Mouse (Mus musculus): ENCODE measurements around the gene 4933407L21Rik. TPM values are rescaled to one million over a fixed set of nuclear protein-coding genes. Genes with fewer than 3 reads are reported as not detected.

4933407L21Rik gene
- polyA plus RNA-seq, 1 experiment from 2014 or later: 4.2 TPM

DNA sequence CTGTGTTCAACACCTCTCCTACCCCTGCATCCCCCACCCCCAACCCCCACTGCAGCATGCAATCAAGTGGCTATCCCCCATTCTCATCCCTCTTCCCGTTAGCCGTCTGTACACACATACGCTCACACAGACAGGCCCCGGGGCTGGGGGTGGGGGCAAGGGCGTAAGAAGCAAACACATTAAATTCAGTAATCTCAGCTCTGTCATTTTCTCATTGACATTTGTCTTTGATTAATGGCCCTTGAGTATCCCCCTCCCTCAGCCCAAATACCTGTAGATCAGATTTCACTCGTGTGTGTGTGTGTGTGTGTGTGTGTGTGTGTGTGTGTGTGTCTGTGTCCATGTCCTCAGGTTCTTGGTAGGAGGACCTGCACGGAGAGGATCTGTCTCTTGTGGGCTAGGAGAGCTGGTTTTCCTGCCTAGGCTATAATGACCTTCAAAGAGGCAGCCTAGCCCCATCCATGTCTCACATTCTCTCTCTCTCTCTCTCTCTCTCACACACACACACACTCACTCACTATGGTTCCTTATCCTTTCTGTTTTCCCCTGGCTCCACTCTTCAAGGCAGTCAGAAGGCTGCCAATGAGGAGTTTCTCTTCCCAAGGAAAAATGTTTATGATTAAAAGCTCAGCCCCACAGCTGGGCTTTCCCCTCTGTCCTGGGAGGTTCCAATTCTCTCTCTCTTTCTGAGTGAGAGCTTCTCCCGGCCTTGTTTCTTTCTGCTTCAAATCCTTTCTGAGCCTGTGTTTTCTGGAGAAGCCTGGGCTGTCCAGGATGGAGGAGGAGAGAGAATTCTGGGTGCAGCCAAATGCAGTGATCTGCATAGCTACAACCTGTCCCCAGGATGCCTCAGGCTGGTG lies 30.2 kb upstream of the 4933407L21Rik start:
- 19% methylated on average over 8 of the region's 8 CpGs for WGBS
- peak overlapping the region; percentile 93 for H3K4me2 ChIP-seq (ENCODE audit: low read length)
- H3K4me3 ChIP-seq (ENCODE audit: low read depth, low read length): no peak overlapping the region
- peaks cover 5% of the 10 kb centered on the region for H3K36me3 ChIP-seq (ENCODE audit: control insufficient read depth, insufficient read depth, low read length)
- H3K27ac ChIP-seq (ENCODE audit: low read depth, low read length): peak overlapping the region; percentile 87
- peak overlapping the region; percentile 43 for H3K9ac ChIP-seq (ENCODE audit: low read length)
- no peaks in the 10 kb centered on the region for H3K27me3 ChIP-seq (replicated peaks; ENCODE audit: control insufficient read depth, insufficient read depth, low read length)
- peak; percentile 36 for DNase-seq (ENCODE audit: low spot score)
- peaks cover 72% of the 10 kb centered on the region for H3K4me1 ChIP-seq (ENCODE audit: control insufficient read depth, insufficient read depth, low read length)
- H3K9me3 ChIP-seq (replicated peaks; ENCODE audit: control insufficient read depth, low read length): no peaks in the 10 kb centered on the region
- ATAC-seq: no peak

- WGBS: 14% methylated on average over 12 of the region's 12 CpGs
Observed at GRCm38 (mm10) chr1:85898761-85899387, 29.4 kb upstream of the 4933407L21Rik start.

GRCm38 (mm10) chr1:85899388-85899761 lies 28.9 kb upstream of the 4933407L21Rik start:
- Histone ChIP-seq H3K9ac (ENCODE audit: low read length) (peak overlapping the region; percentile 43; the same call in 1 of the 2 replicates), H3K4me3 (ENCODE audit: low read depth, low read length) (no peak overlapping the region), H3K4me2 (ENCODE audit: low read length) (peak overlapping the region; percentile 93), H3K36me3 (ENCODE audit: control insufficient read depth, insufficient read depth, low read length) (peaks cover 18% of the 10 kb centered on the region), H3K9me3 (replicated peaks; ENCODE audit: control insufficient read depth, low read length) (no peaks in the 10 kb centered on the region), H3K27me3 (replicated peaks; ENCODE audit: control insufficient read depth, insufficient read depth, low read length) (no peaks in the 10 kb centered on the region), H3K4me1 (ENCODE audit: control insufficient read depth, insufficient read depth, low read length) (peaks cover 72% of the 10 kb centered on the region), H3K27ac (ENCODE audit: low read depth, low read length) (peak overlapping the region; percentile 87)
- DNase-seq (ENCODE audit: low spot score) (no peak), ATAC-seq (no peak)

More at GRCm38 (mm10) chr1:85898761-85899387, 29.4 kb upstream of the 4933407L21Rik start:
- Histone ChIP-seq H3K27ac (ENCODE audit: low read depth, low read length) (peak overlapping the region; percentile 87), H3K9ac (ENCODE audit: low read length) (peak overlapping the region; percentile 43), H3K36me3 (ENCODE audit: control insufficient read depth, insufficient read depth, low read length) (peaks cover 13% of the 10 kb centered on the region), H3K4me1 (ENCODE audit: control insufficient read depth, insufficient read depth, low read length) (peaks cover 72% of the 10 kb centered on the region), H3K9me3 (replicated peaks; ENCODE audit: control insufficient read depth, low read length) (no peaks in the 10 kb centered on the region), H3K4me3 (ENCODE audit: low read depth, low read length) (no peak overlapping the region), H3K4me2 (ENCODE audit: low read length) (peak overlapping the region; percentile 93), H3K27me3 (replicated peaks; ENCODE audit: control insufficient read depth, insufficient read depth, low read length) (no peaks in the 10 kb centered on the region)
- DNase-seq (ENCODE audit: low spot score) (peak; percentile 63), ATAC-seq (no peak)

DNA sequence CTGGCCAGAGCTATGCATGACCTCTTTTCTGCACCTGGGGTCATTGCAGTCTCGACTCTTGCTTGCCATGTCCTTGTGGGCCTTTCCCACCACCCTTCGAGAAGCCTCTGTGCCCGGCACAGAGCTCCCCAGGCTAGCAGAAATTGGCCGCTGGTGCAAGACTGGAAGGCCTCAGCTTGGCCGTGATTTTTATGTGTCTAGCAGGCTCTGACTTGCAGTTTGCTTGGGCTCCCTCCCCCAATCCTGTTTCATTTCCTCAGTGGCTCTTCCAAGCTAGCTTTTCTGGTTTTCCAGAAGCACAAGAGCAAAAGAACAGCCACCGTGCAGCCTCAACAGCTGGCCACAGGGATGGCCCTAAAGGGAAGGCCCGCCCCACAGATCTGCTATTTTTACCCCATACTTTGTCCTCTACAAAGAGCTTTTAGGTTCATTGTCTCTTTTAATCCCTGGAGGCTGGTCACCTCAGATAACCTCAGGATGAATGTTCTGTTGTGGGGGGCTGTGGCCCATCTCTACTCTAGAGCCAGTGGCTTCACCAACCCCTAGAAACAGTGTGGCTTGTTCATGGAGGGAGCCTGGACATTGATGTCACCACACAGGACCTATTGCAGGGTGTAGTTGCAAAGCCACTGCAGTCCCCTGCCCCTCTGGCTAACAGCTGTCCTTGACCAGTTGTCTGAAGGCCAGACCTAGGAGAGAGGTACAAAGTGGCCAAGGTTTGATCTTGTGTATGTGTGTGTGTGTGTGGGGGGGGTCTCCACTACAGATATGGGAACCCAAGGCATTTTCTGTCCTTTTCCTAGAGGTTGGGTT lies 27.6 kb upstream of the 4933407L21Rik start:
- no peaks in the 10 kb centered on the region for H3K9me3 ChIP-seq (replicated peaks; ENCODE audit: control insufficient read depth, low read length)
- WGBS: 69% methylated on average over 7 of the region's 7 CpGs
- peak overlapping the region; percentile 67; the same call in 1 of the 2 replicates for H3K27ac ChIP-seq (ENCODE audit: low read depth, low read length)
- no peak overlapping the region for H3K4me3 ChIP-seq (ENCODE audit: low read depth, low read length)
- no peak for DNase-seq (ENCODE audit: low spot score)
- peaks cover 70% of the 10 kb centered on the region for H3K4me1 ChIP-seq (ENCODE audit: control insufficient read depth, insufficient read depth, low read length)
- no peaks in the 10 kb centered on the region for H3K27me3 ChIP-seq (replicated peaks; ENCODE audit: control insufficient read depth, insufficient read depth, low read length)
- H3K4me2 ChIP-seq (ENCODE audit: low read length): 0 out of 2 replicates have a peak overlapping the region, but pooled peaks have one; percentile 3
- ATAC-seq: no peak
- H3K36me3 ChIP-seq (ENCODE audit: control insufficient read depth, insufficient read depth, low read length): peaks cover 31% of the 10 kb centered on the region
- H3K9ac ChIP-seq (ENCODE audit: low read length): no peak overlapping the region

DNA sequence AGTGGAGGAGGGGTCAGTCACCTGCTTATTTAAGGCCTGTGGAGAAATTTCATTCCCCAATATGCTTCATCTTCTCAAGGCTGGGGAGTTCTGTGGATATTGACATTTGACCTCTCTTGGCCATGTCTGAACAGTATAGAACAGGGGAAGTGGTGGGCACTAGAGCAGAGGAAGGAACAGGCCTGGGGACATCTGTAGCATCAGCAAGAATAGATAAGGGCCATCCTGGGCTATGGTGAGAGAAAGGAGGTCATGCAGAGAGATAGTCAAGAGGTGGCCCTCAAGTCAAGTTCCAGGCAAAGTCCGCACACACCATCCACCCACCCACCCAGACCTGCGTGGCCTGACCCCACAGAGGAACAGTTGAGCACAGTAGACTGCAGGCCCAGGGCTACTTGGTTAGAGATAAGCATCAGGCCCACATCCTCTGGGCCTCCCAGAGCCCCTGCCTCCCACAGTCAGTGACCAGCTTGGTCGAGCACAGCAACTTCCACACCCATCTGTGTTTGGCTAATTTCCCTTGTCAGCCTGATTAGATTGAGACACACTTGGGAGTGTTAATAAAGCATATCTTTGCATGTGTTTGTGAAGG lies 26.7 kb upstream of the 4933407L21Rik start:
- DNase-seq (ENCODE audit: low spot score): no peak
- H3K27ac ChIP-seq (ENCODE audit: low read depth, low read length): peak overlapping the region; percentile 67; the same call in 1 of the 2 replicates
- WGBS: 46% methylated on average over 3 of the region's 3 CpGs
- H3K4me1 ChIP-seq (ENCODE audit: control insufficient read depth, insufficient read depth, low read length): peaks cover 61% of the 10 kb centered on the region
- peak; percentile 68 for ATAC-seq
- no peaks in the 10 kb centered on the region for H3K27me3 ChIP-seq (replicated peaks; ENCODE audit: control insufficient read depth, insufficient read depth, low read length)
- no peak overlapping the region for H3K9ac ChIP-seq (ENCODE audit: low read length)
- no peaks in the 10 kb centered on the region for H3K9me3 ChIP-seq (replicated peaks; ENCODE audit: control insufficient read depth, low read length)
- H3K4me2 ChIP-seq (ENCODE audit: low read length): 0 out of 2 replicates have a peak overlapping the region, but pooled peaks have one; percentile 14
- H3K36me3 ChIP-seq (ENCODE audit: control insufficient read depth, insufficient read depth, low read length): peaks cover 40% of the 10 kb centered on the region
- H3K4me3 ChIP-seq (ENCODE audit: low read depth, low read length): no peak overlapping the region

DNA sequence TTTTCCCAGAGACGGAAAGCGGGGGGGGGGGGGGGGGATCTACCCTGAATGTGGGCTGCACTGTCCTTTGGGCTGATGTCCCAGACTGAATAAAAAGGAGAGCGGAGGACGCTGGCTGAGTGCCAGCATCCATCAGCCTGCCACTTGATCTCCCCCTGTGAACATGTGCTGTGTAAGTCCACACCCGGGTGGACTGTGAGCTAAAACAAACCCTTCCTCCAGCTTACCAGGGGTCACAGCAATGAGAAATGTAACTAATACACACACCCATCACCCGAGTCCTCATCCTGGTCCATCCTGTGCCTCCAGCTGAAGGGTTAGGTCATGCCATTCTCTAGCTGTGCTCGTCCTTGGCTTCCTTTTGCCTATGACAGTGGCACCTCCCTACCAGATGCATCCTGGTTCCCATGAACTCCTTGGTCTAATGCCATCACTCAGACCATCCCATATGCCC lies 26.1 kb upstream of the 4933407L21Rik start:
- H3K4me2 ChIP-seq (ENCODE audit: low read length): peak overlapping the region; percentile 14; the same call in 1 of the 2 replicates
- no peaks in the 10 kb centered on the region for H3K27me3 ChIP-seq (replicated peaks; ENCODE audit: control insufficient read depth, insufficient read depth, low read length)
- DNase-seq (ENCODE audit: low spot score) (peak; percentile 83), ATAC-seq (peak; percentile 78)
- H3K27ac ChIP-seq (ENCODE audit: low read depth, low read length): peak overlapping the region; percentile 67
- no peak overlapping the region for H3K4me3 ChIP-seq (ENCODE audit: low read depth, low read length)
- H3K9me3 ChIP-seq (replicated peaks; ENCODE audit: control insufficient read depth, low read length): no peaks in the 10 kb centered on the region
- H3K9ac ChIP-seq (ENCODE audit: low read length): no peak overlapping the region
- 11% methylated on average over 7 of the region's 7 CpGs for WGBS
- H3K36me3 ChIP-seq (ENCODE audit: control insufficient read depth, insufficient read depth, low read length): peaks cover 45% of the 10 kb centered on the region
- peaks cover 57% of the 10 kb centered on the region for H3K4me1 ChIP-seq (ENCODE audit: control insufficient read depth, insufficient read depth, low read length)

DNA sequence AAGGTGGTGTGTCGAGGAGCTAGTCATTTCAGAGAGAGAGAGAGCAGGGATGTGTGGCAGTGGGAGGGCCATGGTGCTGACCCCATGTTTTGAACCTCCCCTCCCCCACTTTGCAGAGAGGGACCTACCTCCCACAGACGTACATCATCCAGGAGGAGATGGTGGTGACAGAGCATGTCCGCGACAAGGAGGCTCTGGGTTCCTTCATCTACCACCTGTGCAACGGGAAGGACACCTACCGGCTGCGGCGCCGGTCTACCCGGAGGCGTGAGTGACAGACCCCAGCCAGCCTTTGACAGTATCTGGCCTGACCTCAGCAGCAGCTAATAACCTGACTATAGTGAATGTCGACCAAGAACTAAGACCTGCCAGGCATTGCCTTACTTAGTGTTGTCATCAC lies 21.4 kb upstream of the 4933407L21Rik start:
- peaks cover 65% of the 10 kb centered on the region for H3K36me3 ChIP-seq (ENCODE audit: control insufficient read depth, insufficient read depth, low read length)
- H3K4me1 ChIP-seq (ENCODE audit: control insufficient read depth, insufficient read depth, low read length): peaks cover 9% of the 10 kb centered on the region
- no peaks in the 10 kb centered on the region for H3K27me3 ChIP-seq (replicated peaks; ENCODE audit: control insufficient read depth, insufficient read depth, low read length)
- WGBS: 94% methylated on average over 12 of the region's 12 CpGs
- no peak overlapping the region for H3K9ac ChIP-seq (ENCODE audit: low read length)
- H3K4me2 ChIP-seq (ENCODE audit: low read length): no peak overlapping the region
- no peaks in the 10 kb centered on the region for H3K9me3 ChIP-seq (replicated peaks; ENCODE audit: control insufficient read depth, low read length)
- no peak for DNase-seq (ENCODE audit: low spot score)
- no peak for ATAC-seq
- H3K27ac ChIP-seq (ENCODE audit: low read depth, low read length): no peak overlapping the region
- H3K4me3 ChIP-seq (ENCODE audit: low read depth, low read length): no peak overlapping the region
